Mouse (Mus musculus) CD4-positive, CD25-positive, alpha-beta regulatory T cell (primary cell): ENCODE measurements around the gene Tmem150c. TPM values are rescaled to one million over a fixed set of nuclear protein-coding genes. Genes with fewer than 3 reads are reported as not detected.

ENCODE experiments used
- polyA plus RNA-seq: library from polyadenylated mRNA; unstranded; fragments of 100-300 nt; shearing (Covaris generic); gene quantifications from one replicate; pipeline ENCODE4 v1.2.1, GENCODE M21; 2017

The Tmem150c gene
- 0.06 TPM for polyA plus RNA-seq

DNA sequence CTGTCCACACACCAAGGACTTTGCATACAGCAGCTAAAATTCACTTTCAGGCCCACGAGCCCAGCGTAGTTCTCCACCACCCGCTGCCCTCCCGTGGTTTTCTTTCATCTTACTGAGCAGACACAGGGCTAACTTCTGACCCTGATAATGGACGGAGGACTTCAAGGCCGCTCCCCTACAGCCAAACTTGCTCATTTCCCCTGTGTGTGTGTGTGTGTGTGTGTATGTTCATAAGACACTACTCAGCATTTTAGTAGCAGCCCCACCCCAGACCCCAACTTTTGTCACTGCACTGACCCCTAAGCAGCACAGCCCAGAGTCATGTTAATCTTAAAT lies at the start of gene Tmem150c:
Tmem150c (minus strand) TSS at position 171 of the 336 bp plus-strand sequence.

DNA sequence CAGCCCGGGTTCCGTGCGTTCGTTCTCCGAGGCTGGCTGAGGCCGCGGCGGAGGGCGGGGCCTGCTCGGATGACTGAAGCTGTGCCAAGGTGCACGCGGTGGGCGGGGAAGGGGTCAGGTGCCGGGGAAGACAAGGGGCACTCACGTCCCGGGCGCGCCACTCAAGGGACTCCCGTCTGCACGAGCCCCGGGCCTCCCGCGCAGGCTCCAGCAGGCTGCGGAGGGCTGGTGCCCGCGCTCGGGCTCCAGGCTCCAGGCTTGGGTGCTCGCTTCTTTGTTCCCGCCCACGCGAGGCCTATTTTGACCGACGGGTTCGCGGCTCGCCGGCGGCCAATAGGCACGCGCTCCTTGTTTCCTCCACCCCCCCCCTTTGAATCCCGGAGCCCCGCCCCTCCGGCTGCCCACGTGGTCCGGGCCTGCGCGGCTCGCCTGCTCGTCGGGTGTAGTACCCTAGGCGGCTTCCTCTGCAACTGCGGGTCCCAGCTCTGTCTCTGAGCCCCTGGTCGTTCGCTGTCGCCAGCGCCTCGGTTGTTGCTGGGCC lies 119.9 kb downstream of the Tmem150c start, which contains the start of the genes Hnrnpdl and Enoph1:
Hnrnpdl (minus strand) TSS at position 63 of the 541 bp plus-strand sequence.
Enoph1 (plus strand) TSS at position 384 of the 541 bp plus-strand sequence.

Other genes with a start within 250 kb of the Tmem150c start
- gene Hnrnpd, start 180.9 kb downstream of the Tmem150c start, polyA plus RNA-seq = 466 TPM
- 0.51 TPM for gene 4930524J08Rik, start 180.7 kb downstream of the Tmem150c start, polyA plus RNA-seq
- 168 TPM for gene Hnrnpdl, start 120.1 kb downstream of the Tmem150c start, polyA plus RNA-seq
- 31.3 TPM for gene Enoph1, start 119.8 kb downstream of the Tmem150c start, polyA plus RNA-seq